ENCODE assay signal across 21 mouse cellular contexts in the genomic region with DNA sequence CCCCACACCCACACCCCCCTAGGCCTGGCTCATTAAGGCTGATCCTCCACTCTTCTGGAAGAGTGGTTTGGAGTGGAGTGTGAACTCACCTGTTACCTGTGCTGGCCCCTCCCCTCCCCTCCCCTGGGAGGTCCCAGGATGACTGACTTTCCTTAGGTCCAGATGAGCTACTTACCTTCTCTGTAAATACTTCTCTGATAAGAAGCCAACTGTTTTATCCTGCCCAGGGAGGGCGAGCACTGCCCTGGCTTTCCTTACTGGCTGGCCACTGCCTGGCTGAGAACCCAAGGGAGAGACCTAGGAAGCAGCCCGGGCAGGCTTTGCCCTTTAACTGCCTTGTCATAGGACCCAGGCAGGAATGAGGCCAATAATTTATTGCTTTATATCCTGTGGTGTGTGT. TPM values are rescaled to one million over a fixed set of nuclear protein-coding genes. Genes with fewer than 3 reads are reported as not detected.
DNase-seq lines count a peak whose midpoint lies in the region; ATAC-seq and TF ChIP-seq lines count a peak whose summit lies in the region.
"Had no signal": no experiment of that assay in that cellular context is flagged by ENCODE, and none has a peak within 500 bp of the region (broad histone marks: within the 10 kb centered on the region; RNA-seq: fewer than 3 reads in every experiment).

No protein-coding gene starts in this region.

- H3K4me3 ChIP-seq in lung, postnatal 0 days (ENCODE audit: low read depth, low read length): no peak overlapping the region
- H3K4me3 ChIP-seq: forebrain, embryonic 13.5 days; heart, adult 2 months; midbrain, embryonic 10.5 days; midbrain, embryonic 15.5 days; neural tube, embryonic 15.5 days had no signal

- ATAC-seq in lung, postnatal 0 days: peak; percentile 18; the same call in 1 of the 2 replicates
- ATAC-seq: CD4-positive, CD25-positive, alpha-beta regulatory T cell, adult 4 months; forebrain, embryonic 13.5 days; hindbrain, embryonic 16.5 days; midbrain, embryonic 15.5 days had no signal

- no peaks in the 10 kb centered on the region for H3K36me3 ChIP-seq in lung, postnatal 0 days (ENCODE audit: insufficient read depth, low read length)
- H3K36me3 ChIP-seq: midbrain, embryonic 15.5 days; neural tube, embryonic 15.5 days had no signal

- WGBS in lung, postnatal 0 days: 73% methylated on average over 2 of the region's 2 CpGs

- H3K4me2 ChIP-seq in lung, postnatal 0 days (replicated peaks; ENCODE audit: low read depth, low read length): no peak overlapping the region
- H3K4me2 ChIP-seq: forebrain, embryonic 13.5 days; midbrain, embryonic 15.5 days; neural tube, embryonic 15.5 days had no signal

- H3K9ac ChIP-seq in lung, postnatal 0 days (replicated peaks; ENCODE audit: low read depth): no peak overlapping the region
- H3K9ac ChIP-seq: forebrain, embryonic 13.5 days; liver, embryonic 14.5 days; midbrain, embryonic 15.5 days; neural tube, embryonic 15.5 days had no signal

- TF ChIP-seq CTCF in lung, postnatal 0 days (IDR thresholded peaks at IDR 0.05): no peak

- H3K27me3 ChIP-seq in lung, postnatal 0 days (replicated peaks; ENCODE audit: insufficient read depth, low read length): no peaks in the 10 kb centered on the region
- H3K27me3 ChIP-seq: forebrain, embryonic 13.5 days; midbrain, embryonic 15.5 days; neural tube, embryonic 15.5 days had no signal

- H3K4me1 ChIP-seq in lung, postnatal 0 days (ENCODE audit: insufficient read depth, low read depth, low read length): peaks cover 3% of the 10 kb centered on the region; the same call in 1 of the 2 replicates
- H3K4me1 ChIP-seq: midbrain, embryonic 15.5 days had no signal

- no peaks in the 10 kb centered on the region for H3K9me3 ChIP-seq in lung, postnatal 0 days (ENCODE audit: low read length)
- H3K9me3 ChIP-seq: forebrain, embryonic 13.5 days; midbrain, embryonic 15.5 days; neural tube, embryonic 15.5 days had no signal

- TF ChIP-seq EP300 in lung, postnatal 0 days (IDR thresholded peaks at IDR 0.05): no peak

- peak; percentile 38 for DNase-seq in cerebellum, adult 9-11 months
- no peak for DNase-seq in cerebellum, adult 9-10 months
- DNase-seq in kidney, adult 18-20 months: peak; percentile 49
- no peak for DNase-seq in kidney, adult 8-10 months
- no peak for DNase-seq in lung, postnatal 0 days (ENCODE audit: low spot score)
- DNase-seq in lung, postnatal 14 days: no peak
- DNase-seq in frontal cortex, adult 2 months (ENCODE audit: extremely low spot score in 1 of 2, low spot score in 1 of 2): no peak
- DNase-seq: adrenal gland, adult 8-10 months; cerebellum, postnatal 36 days; liver; lung, adult 2 months; retina, postnatal 1 day; right cerebral cortex, postnatal 14 days had no signal

- no peak overlapping the region for H3K27ac ChIP-seq in lung, postnatal 0 days (ENCODE audit: low read length)
- H3K27ac ChIP-seq: forebrain, embryonic 13.5 days; heart, adult 2 months; liver, embryonic 14.5 days; midbrain, embryonic 10.5 days; midbrain, embryonic 15.5 days; neural tube, embryonic 15.5 days had no signal

RNA-seq across cellular contexts. Expression of a gene that starts 47.8 kb away (rescaled TPM):
- 2.1 and 2.9 TPM in 2 replicates for polyA plus RNA-seq in lung, postnatal 0 days (2015; fragmentation: Nextera tagmentation; extraction: Ambion mirVana)
- polyA plus RNA-seq in frontal cortex, adult 2 months (2012; rRNA removed): 11.6 and 12.6 TPM in 2 replicates

Comparison
In these comparisons a context has a peak if more than half of its experiments do, and no peak if none do; other contexts are left out.
1. DNase-seq: peak in cerebellum, adult 9-11 months (single experiment) and kidney, adult 18-20 months (single experiment); none in cerebellum, adult 9-10 months (single experiment), kidney, adult 8-10 months (0 of 2), lung, postnatal 0 days (single experiment), lung, postnatal 14 days (single experiment) and frontal cortex, adult 2 months (0 of 2).